Mouse (Mus musculus) left cerebral cortex, adult 9 months (tissue): ENCODE data around the gene Marf1.
"Not testable (repeated sequence)": the region's sequence is repeated elsewhere in the genome, so short reads cannot be mapped to it uniquely, and the experiment has no call there.

Experiments
- DNase-seq, 2 experiments: peaks; one replicate each; pipeline ENCODE4 v3.0.0; 2022; ENCODE audit warnings: low spot score in 2 of 2

Marf1 gene

DNA sequence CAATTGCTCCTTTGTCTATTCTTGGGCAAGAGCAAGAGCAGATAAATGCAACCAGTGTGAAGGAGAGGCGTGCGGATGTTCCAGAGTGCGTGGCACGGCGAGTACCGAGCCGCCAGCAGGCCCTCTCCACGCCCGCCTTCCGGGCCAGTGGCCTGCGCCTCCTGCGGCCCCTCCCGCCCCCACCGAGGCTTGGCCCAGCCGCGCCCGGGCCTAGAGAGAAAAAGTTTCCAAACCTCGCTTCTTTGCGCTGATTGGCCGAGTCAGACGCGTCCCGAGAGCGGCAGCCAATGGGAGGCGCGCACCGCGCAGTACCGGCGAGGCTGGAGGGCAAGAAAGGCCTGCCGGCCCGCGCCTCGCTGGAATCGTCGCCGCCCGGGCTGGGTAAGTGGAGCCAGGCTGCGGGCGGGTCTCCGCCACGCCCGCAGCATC, at the start of gene Marf1, which contains the start of gene Nde1:
Gene Marf1, minus strand, starts transcription at position 364 of the 429 bp plus-strand sequence.
Gene Nde1, plus strand, starts transcription at position 288 of the 429 bp plus-strand sequence.
- DNase-seq = peak in 1 of 2 experiments; percentile 69

DNA sequence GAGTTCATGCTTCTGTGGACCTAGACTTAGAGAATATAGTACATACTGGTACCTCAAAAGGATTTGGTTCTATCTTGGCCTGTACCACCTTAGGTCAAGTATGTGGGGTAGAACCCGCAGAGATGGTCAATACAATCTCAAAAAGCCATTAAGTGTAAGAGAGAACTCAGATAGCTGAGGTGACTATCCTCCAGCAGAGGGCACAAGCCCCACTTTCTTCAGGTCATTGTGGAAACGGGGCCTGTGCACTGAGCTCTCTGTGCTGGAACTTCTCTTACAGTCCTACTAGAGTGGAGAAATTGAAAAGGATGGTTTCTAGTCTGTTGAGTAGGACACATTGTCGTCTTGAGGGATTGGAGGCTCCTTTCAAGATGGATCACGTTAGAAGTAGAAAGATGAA, 35.6 kb upstream of the Marf1 start:
- DNase-seq = no peak

DNA sequence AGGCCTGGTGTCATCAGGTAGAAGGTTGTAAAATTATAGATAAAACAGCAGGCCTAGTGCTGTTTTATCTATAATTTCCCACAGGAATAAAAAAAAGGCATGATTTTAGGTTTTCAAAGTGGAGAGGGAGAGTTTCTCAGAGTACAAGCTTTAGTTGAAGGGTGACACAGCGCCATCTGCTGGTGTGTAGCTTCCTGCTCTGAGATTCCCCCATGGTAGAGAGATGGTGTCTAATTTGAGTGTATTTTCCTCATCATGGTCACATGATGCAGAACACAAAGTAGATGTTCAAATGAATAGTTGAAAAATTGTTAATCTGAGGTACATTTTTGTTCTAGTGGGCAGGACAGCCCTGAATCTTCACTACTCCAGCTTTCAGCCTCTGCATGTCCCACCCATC, 32.3 kb upstream of the Marf1 start:
- DNase-seq = peak in 1 of 2 experiments; percentile 74

- DNase-seq = no peak
These were observed 31.2 kb upstream of the Marf1 start for GRCm38 (mm10) chr16:14194164-14194950.

DNA sequence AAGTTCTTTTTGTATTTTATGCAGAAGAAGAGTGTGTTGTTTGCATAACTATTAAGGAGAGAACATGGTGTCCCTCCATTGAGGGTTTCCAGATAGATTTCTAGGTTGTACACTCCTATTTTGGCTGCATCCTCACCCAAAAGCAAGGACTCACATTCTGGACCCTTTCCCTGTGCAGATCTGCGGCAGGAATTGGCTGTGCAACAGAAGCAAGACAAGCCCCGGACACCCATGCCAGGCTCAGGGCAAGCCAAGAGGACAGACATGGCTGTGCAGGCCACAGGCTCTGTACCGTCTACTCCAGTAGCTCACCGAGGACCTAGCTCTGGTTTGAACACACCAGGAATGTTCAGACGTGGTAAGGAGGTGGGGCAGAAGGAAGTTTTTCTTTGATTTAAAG, 22.4 kb upstream of the Marf1 start:
- DNase-seq = no peak

GRCm38 (mm10) chr16:14183856-14184255, 20.7 kb upstream of the Marf1 start:
- no peak for DNase-seq

GRCm38 (mm10) chr16:14182360-14182759, 19.2 kb upstream of the Marf1 start:
- no peak for DNase-seq

DNA sequence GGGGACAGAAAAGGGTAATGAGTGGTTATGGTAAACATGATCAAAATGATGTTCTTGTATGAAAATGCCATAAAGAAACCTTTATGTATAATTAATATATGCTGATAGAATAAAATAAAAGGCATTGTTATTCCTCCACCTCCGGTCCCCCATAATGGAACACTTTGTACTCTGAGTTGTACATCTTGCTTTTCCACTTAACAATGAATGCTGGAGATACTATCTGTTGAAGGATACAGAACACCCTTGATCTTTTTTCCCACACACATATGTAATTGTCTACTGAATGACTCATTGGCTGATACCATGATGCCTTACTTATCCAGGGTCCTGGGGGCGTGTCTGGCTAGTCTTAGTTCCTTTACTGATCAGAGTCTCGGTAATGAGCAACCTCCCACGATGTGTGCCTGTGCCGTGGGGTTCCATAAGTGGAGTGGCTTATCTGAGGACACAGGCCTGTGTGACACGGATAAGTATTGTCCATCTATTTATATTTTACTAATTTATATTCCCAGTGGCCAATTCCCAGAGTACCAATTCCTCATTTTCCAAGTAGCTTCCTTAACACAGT, 17.1 kb upstream of the Marf1 start:
- DNase-seq = no peak

DNA sequence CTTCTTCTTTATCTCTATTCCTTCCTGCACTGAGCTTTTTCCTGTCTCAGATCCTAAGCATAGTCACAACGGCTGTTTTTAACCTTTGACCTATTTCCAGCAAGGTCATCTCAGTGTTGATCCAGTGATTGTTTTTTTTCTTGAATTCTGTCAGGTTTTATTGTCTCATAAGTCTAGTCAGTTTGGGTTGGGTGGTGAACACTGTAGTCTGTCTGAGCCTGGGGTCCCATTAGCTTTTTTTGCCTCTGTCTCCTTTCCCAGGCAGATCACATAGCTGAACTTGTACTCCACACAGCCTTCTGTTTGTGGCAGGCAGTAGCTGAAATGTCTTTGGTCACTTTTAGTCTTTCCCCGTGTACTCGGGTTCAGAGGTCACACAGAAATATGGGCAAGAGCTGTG, 14.9 kb upstream of the Marf1 start:
- DNase-seq = no peak

GRCm38 (mm10) chr16:14169706-14170105, 6.6 kb upstream of the Marf1 start:
- DNase-seq = no peak

DNA sequence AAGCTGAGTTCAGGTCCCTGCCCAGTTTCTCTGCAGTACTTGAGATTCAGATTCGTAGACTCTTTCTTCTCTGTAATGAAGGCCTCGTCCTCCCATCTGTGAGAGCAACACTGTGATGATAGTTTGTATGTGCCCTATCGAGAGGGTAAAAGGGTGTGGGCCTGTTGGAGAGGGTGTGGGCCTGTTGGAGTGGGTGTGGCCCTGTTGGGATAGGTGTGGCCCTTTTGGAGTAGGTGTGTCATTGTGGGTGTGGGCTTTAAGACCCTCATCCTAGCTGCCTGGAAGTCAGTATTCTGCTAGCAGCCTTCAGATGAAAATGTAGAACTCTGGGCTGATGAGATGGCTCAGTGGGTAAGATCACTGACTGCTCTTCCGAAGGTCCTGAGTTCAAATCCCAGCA, 3.3 kb upstream of the Marf1 start:
- DNase-seq = no peak

DNA sequence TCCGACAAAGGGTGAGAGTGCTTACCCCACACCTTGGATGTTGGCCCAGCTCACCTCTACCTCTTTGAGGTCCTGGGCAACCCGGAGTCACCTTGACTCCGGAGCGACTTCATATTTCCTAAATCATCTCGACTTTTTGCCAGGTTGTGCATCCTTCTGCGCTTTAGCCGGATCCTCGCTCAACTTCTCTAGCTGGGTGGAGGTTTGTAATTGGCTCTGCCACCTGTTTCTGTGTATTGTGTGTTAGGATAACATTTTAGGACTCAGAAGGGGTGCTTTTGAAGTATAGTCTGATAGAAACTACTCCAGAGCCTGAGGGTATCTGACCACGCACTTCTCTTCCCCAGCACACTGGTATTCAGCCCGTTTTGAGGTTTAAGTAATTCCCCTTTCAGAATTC, 580 bp upstream of the Marf1 start:
- no peak for DNase-seq

DNA sequence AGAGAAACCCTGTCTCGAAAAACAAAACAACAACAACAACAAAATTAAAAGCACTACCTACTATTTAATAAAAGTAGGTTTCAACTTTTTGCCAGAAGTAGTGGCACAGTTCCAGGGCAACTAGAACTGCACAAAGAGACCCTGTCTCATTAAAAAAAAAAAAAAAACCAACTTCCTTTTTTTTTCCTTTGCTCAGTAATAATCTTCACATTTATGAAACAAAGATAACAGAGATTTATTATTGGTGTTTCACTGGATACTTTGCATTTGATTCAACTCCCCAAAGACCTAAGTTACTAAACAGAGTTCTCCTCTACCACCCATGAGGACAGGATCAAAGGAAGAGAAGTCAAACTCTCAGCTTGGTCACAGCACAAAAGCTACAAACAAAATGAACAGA, 2.2 kb downstream of the Marf1 start:
- no peak for DNase-seq

GRCm38 (mm10) chr16:14159746-14160131, 3.4 kb downstream of the Marf1 start:
- DNase-seq = peak; percentile 58 to 91

- DNase-seq = peak; percentile 96 to 99
These were observed 4.0 kb downstream of the Marf1 start for GRCm38 (mm10) chr16:14158936-14159745.

DNA sequence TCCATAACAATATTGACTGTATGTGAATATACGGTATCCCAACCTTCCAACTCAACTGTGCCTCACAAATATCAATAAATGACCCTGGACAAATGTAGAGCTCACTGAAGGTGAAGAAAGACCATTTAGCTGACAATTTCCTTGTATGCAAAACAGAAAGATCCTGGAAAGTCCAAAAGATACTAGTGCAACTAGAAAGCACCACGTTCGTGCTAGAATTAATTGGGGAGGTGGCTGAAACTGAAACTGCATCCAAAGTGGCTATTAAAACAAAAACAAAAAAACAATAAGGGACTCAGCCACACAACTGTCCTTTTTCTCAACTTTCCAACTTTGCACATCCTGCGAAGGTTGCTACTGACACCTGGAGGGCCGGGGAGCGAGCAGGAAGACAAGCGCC, 4.6 kb downstream of the Marf1 start:
- no peak for DNase-seq

GRCm38 (mm10) chr16:14156312-14156711, 6.8 kb downstream of the Marf1 start:
- DNase-seq = no peak

DNA sequence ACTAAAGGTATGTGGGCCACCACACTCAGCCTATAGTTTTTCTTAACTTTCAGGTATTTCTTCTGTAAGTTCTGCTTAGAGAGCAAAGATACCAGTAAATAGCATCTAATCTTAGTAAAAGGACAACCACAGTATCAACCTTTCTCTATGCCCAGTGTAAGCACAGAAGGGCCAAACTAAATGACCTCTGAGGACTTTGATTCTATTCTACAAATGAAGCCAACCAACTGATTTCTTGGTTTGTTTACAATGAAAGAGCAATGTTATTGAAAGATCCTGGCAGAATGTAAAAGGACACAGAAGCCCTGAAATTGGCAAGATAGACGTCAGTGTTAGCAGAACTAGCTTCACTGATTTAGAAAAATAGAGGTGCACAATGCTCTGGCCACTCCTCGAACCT, 7.5 kb downstream of the Marf1 start:
- DNase-seq = not testable (repeated sequence)

- DNase-seq = no peak
These were observed 11.4 kb downstream of the Marf1 start for GRCm38 (mm10) chr16:14151718-14152117.

GRCm38 (mm10) chr16:14147712-14148111, 15.4 kb downstream of the Marf1 start:
- DNase-seq = no peak

GRCm38 (mm10) chr16:14143298-14143697, 19.9 kb downstream of the Marf1 start:
- DNase-seq = no peak

- no peak for DNase-seq
These were observed 24.0 kb downstream of the Marf1 start for GRCm38 (mm10) chr16:14139106-14139505.
